In the genomic region with DNA sequence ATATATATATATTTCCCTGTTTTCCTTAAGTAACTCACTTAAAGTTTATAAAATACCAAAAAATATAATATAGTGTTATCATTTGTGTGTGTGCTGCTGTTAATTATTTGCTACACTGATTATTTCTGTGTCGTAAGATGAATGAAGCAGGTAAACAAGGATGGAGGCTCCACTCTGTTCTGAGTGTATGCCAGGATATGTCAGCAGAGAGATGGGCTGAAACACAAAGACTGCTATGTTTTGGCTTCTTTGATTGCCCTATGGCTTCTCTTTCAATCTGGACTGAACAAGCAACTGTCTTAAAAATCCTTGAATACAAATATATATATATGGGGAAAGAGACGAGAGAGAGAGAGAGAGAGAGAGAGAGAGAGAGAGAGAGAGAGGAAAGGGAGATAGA, we compare ENCODE assay signal across 21 mouse cellular contexts. TPM values are rescaled to one million over a fixed set of nuclear protein-coding genes. Genes with fewer than 3 reads are reported as not detected.
DNase-seq lines count a peak whose midpoint lies in the region; ATAC-seq lines count a peak whose summit lies in the region.
"Had no signal": no experiment of that assay in that cellular context is flagged by ENCODE, and none has a peak within 500 bp of the region (broad histone marks: within the 10 kb centered on the region; RNA-seq: fewer than 3 reads in every experiment).

No protein-coding gene starts in this region.

- peak overlapping the region; percentile 73 for H3K4me3 ChIP-seq in hindbrain, embryonic 15.5 days
- peak overlapping the region; percentile 72 for H3K4me3 ChIP-seq in midbrain, embryonic 15.5 days
- H3K4me3 ChIP-seq: gastrocnemius, adult 2 months; limb, embryonic 13.5 days; myocyte had no signal

- H3K9me3 ChIP-seq in hindbrain, embryonic 15.5 days = no peaks in the 10 kb centered on the region
- no peaks in the 10 kb centered on the region for H3K9me3 ChIP-seq in midbrain, embryonic 15.5 days
- H3K9me3 ChIP-seq: G1E; limb, embryonic 13.5 days had no signal

- ATAC-seq in hindbrain, embryonic 15.5 days (ENCODE audit: low FRiP score, low read depth) = no peak
- ATAC-seq in midbrain, embryonic 15.5 days (replicated peaks) = no peak
- ATAC-seq: CD4-positive, CD25-positive, alpha-beta regulatory T cell, adult 4 months; intestine, postnatal 0 days had no signal

- peak; percentile 43 for DNase-seq in cerebellum, adult 9-10 months
- no peak for DNase-seq in cerebellum, postnatal 4 days (ENCODE audit: low spot score in 2 of 2)
- peak; percentile 23 for DNase-seq in brain, adult 2 months (ENCODE audit: low read depth, low spot score)
- DNase-seq in adrenal gland, adult 2 months = no peak
- DNase-seq in layer of hippocampus, postnatal 36 days = no peak
- no peak for DNase-seq in gastrocnemius, adult 18-20 months (ENCODE audit: low spot score)
- DNase-seq: adrenal gland, adult 8-10 months; gastrocnemius, adult 2 months; heart, adult 11 months; heart, postnatal 4 days; spleen, adult 18-20 months had no signal

- H3K4me1 ChIP-seq in hindbrain, embryonic 15.5 days (replicated peaks) = no peaks in the 10 kb centered on the region
- H3K4me1 ChIP-seq in midbrain, embryonic 15.5 days = 0 out of 2 replicates have a peak, but pooled peaks cover 3% of the 10 kb centered on the region
- H3K4me1 ChIP-seq: limb, embryonic 13.5 days had no signal

- no peaks in the 10 kb centered on the region for H3K36me3 ChIP-seq in hindbrain, embryonic 15.5 days
- H3K36me3 ChIP-seq in midbrain, embryonic 15.5 days (replicated peaks) = no peaks in the 10 kb centered on the region
- H3K36me3 ChIP-seq: G1E; limb, embryonic 13.5 days had no signal

- peak overlapping the region; percentile 65 for H3K4me2 ChIP-seq in hindbrain, embryonic 15.5 days
- peak overlapping the region; percentile 56 for H3K4me2 ChIP-seq in midbrain, embryonic 15.5 days
- H3K4me2 ChIP-seq: limb, embryonic 13.5 days had no signal

- 45% methylated on average over 2 of the region's 2 CpGs for WGBS in hindbrain, embryonic 15.5 days
- 41% methylated on average over 2 of the region's 2 CpGs for WGBS in midbrain, embryonic 15.5 days

- peak overlapping the region; percentile 95 for H3K9ac ChIP-seq in hindbrain, embryonic 15.5 days
- peak overlapping the region; percentile 25; the same call in 1 of the 2 replicates for H3K9ac ChIP-seq in midbrain, embryonic 15.5 days
- H3K9ac ChIP-seq: limb, embryonic 13.5 days; liver, embryonic 14.5 days had no signal

- H3K27ac ChIP-seq in hindbrain, embryonic 15.5 days (replicated peaks) = peak overlapping the region; percentile 98
- H3K27ac ChIP-seq in midbrain, embryonic 15.5 days = peak overlapping the region; percentile 98
- H3K27ac ChIP-seq: gastrocnemius, adult 2 months; kidney, postnatal 0 days; limb, embryonic 13.5 days; liver, embryonic 14.5 days had no signal

- H3K27me3 ChIP-seq in hindbrain, embryonic 15.5 days = no peaks in the 10 kb centered on the region
- H3K27me3 ChIP-seq in midbrain, embryonic 15.5 days (replicated peaks) = no peaks in the 10 kb centered on the region
- H3K27me3 ChIP-seq: limb, embryonic 13.5 days had no signal

RNA-seq across cellular contexts. Expression of gene Gpm6a, which starts 1.3 kb away (rescaled TPM):
- 461 and 473 TPM in 2 replicates for polyA plus RNA-seq in hindbrain, embryonic 15.5 days (2015; fragmentation: Nextera tagmentation; extraction: Ambion mirVana)
- 524 and 566 TPM in 2 replicates for polyA plus RNA-seq in midbrain, embryonic 15.5 days (2015; fragmentation: Nextera tagmentation; extraction: Ambion mirVana)
- 1 to 10 TPM; 5.2 to 7.3 TPM for total RNA-seq in adrenal gland, adult 2 months (2021)
- 0.11 and 0.16 TPM in 2 replicates for polyA plus RNA-seq in adrenal gland, adult 2 months (2012; rRNA removed)
- total RNA-seq in layer of hippocampus, postnatal 36 days (2021) = 1,000 to 10,000 TPM; 1,023 to 1,079 TPM
- under 1 TPM; 0.55 to 0.66 TPM for total RNA-seq in gastrocnemius, adult 18-20 months (2021)
- total RNA-seq: G1E; megakaryocyte progenitor cell, adult 5-6 weeks had no signal
- polyA plus RNA-seq: CD4-positive, CD25-positive, alpha-beta regulatory T cell, adult 4 months; G1E; myocyte had no signal

Comparison
In these comparisons a context has a peak if more than half of its experiments do, and no peak if none do; other contexts are left out.
1. DNase-seq: peak in cerebellum, adult 9-10 months (single experiment) and brain, adult 2 months (single experiment); none in cerebellum, postnatal 4 days (0 of 2), adrenal gland, adult 2 months (single experiment), layer of hippocampus, postnatal 36 days (0 of 2) and gastrocnemius, adult 18-20 months (single experiment).
2. RNA of gene Gpm6a, which starts 1.3 kb away (total RNA-seq): 1,023 to 1,079 TPM in layer of hippocampus, postnatal 36 days; 5.2 to 7.3 TPM in adrenal gland, adult 2 months and 0.55 to 0.66 TPM in gastrocnemius, adult 18-20 months; every median in the first group is over 100 times any median in the second.